Mouse (Mus musculus): ENCODE results near the gene Gm13889. TPM values are rescaled to one million over a fixed set of nuclear protein-coding genes. Genes with fewer than 3 reads are reported as not detected.

Gene Gm13889
- polyA plus RNA-seq, 1 experiment from 2014 or later, result 1.8 TPM

GRCm38 (mm10) chr2:93957785-93958175, 779 bp upstream of the Gm13889 start:
- H3K27me3 ChIP-seq, result peaks cover 62% of the 10 kb centered on the region
- H3K27ac ChIP-seq (replicated peaks), result no peak overlapping the region
- no peaks in the 10 kb centered on the region for H3K36me3 ChIP-seq (replicated peaks)
- H3K9ac ChIP-seq, result no peak overlapping the region
- H3K4me2 ChIP-seq, result no peak overlapping the region
- no peak for ATAC-seq (ENCODE audit: insufficient read depth)
- H3K9me3 ChIP-seq (replicated peaks), result no peaks in the 10 kb centered on the region
- H3K4me3 ChIP-seq (replicated peaks), result no peak overlapping the region
- WGBS (ENCODE audit: insufficient replicate concordance), result 52% methylated on average over 8 of the region's 8 CpGs
- peaks cover 7% of the 10 kb centered on the region; the same call in 1 of the 2 replicates for H3K4me1 ChIP-seq (replicated peaks)

- Histone ChIP-seq H3K27me3 (peaks cover 72% of the 10 kb centered on the region), H3K9ac (no peak overlapping the region), H3K9me3 (replicated peaks) (no peaks in the 10 kb centered on the region), H3K36me3 (replicated peaks) (no peaks in the 10 kb centered on the region), H3K4me2 (peak overlapping the region; percentile 63), H3K4me3 (replicated peaks) (peak overlapping the region; percentile 49), H3K27ac (replicated peaks) (no peak overlapping the region), H3K4me1 (replicated peaks) (peaks cover 7% of the 10 kb centered on the region; the same call in 1 of the 2 replicates)
- 1% methylated on average over 44 of the region's 44 CpGs for WGBS (ENCODE audit: insufficient replicate concordance)
- no peak for ATAC-seq (ENCODE audit: insufficient read depth)
Measured at GRCm38 (mm10) chr2:93956331-93956801, 635 bp downstream of the Gm13889 start.

DNA sequence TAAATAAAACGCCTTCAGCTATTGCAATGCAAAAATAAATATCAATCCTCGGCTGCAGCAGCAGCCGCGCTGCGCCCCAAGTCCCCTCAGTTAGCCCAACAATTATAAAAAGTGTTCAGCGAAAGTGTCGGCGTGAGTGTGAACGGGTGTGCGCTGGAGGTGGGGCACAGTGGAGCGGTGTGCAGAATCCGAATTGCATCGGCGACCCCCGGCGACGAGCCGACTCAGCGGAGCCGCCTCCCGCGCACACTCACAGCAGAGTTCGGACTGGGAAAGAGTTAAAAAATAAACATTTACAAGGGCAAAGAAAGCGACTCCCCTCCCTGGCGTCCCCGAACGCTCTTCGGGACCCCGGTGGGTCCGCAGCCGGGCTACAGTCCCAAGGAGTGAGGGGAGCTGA, 1.1 kb downstream of the Gm13889 start:
- Histone ChIP-seq H3K36me3 (replicated peaks) (no peaks in the 10 kb centered on the region), H3K9ac (no peak overlapping the region), H3K27ac (replicated peaks) (no peak overlapping the region), H3K4me3 (replicated peaks) (peak overlapping the region; percentile 49), H3K9me3 (replicated peaks) (no peaks in the 10 kb centered on the region), H3K27me3 (peaks cover 72% of the 10 kb centered on the region), H3K4me1 (replicated peaks) (peaks cover 7% of the 10 kb centered on the region; the same call in 1 of the 2 replicates), H3K4me2 (peak overlapping the region; percentile 63)
- WGBS (ENCODE audit: insufficient replicate concordance), result under 1% methylated on average over 31 of the region's 31 CpGs
- no peak for ATAC-seq (ENCODE audit: insufficient read depth)

- H3K9ac ChIP-seq, result no peak overlapping the region
- ATAC-seq (ENCODE audit: insufficient read depth), result no peak
Measured at GRCm38 (mm10) chr2:93954781-93955578, 2.0 kb downstream of the Gm13889 start.

DNA sequence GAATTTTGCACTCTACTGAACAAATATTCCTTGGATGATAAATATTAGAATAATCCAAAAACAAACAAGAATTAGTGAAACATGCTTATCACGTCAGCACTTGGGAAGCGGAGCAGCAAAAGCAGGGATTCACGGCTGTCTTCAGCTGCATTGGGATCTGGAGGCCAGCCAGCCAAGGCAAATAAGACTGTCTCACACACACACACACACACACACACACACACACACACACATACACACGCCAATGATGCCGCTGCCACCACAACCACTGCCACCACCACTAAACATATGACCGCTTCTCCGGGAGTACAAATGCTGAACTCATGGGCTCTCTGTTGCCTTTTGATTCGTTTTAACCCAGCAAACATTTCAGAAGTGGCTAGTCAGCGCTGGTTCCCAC, 3.3 kb downstream of the Gm13889 start:
- no peaks in the 10 kb centered on the region for H3K36me3 ChIP-seq (replicated peaks)
- H3K27ac ChIP-seq (replicated peaks), result no peak overlapping the region
- H3K27me3 ChIP-seq, result peaks cover 69% of the 10 kb centered on the region
- H3K9ac ChIP-seq, result no peak overlapping the region
- WGBS (ENCODE audit: insufficient replicate concordance), result 70% methylated on average over 9 of the region's 9 CpGs
- H3K4me1 ChIP-seq (replicated peaks), result peaks cover 7% of the 10 kb centered on the region; the same call in 1 of the 2 replicates
- H3K9me3 ChIP-seq (replicated peaks), result no peaks in the 10 kb centered on the region
- no peak overlapping the region for H3K4me2 ChIP-seq
- ATAC-seq (ENCODE audit: insufficient read depth), result no peak
- no peak overlapping the region for H3K4me3 ChIP-seq (replicated peaks)

More at GRCm38 (mm10) chr2:93954781-93955578, 2.0 kb downstream of the Gm13889 start:
- H3K4me2 ChIP-seq, result peak overlapping the region; percentile 63
- 1% methylated on average over 32 of the region's 32 CpGs for WGBS (ENCODE audit: insufficient replicate concordance)
- no peaks in the 10 kb centered on the region for H3K9me3 ChIP-seq (replicated peaks)
- H3K4me1 ChIP-seq (replicated peaks), result peaks cover 7% of the 10 kb centered on the region; the same call in 1 of the 2 replicates
- H3K4me3 ChIP-seq (replicated peaks), result peak overlapping the region; percentile 49
- no peaks in the 10 kb centered on the region for H3K36me3 ChIP-seq (replicated peaks)
- H3K27ac ChIP-seq (replicated peaks), result no peak overlapping the region
- H3K27me3 ChIP-seq, result peaks cover 72% of the 10 kb centered on the region

GRCm38 (mm10) chr2:93946976-93947375, 10.0 kb downstream of the Gm13889 start:
- ATAC-seq (ENCODE audit: insufficient read depth), result no peak
- no peaks in the 10 kb centered on the region for H3K36me3 ChIP-seq (replicated peaks)
- no peak overlapping the region for H3K27ac ChIP-seq (replicated peaks)
- H3K9ac ChIP-seq, result no peak overlapping the region
- peaks cover 12% of the 10 kb centered on the region for H3K27me3 ChIP-seq
- WGBS (ENCODE audit: insufficient replicate concordance), result 37% methylated on average over 5 of the region's 5 CpGs
- no peaks in the 10 kb centered on the region for H3K9me3 ChIP-seq (replicated peaks)
- H3K4me1 ChIP-seq (replicated peaks), result no peaks in the 10 kb centered on the region
- H3K4me2 ChIP-seq, result no peak overlapping the region
- no peak overlapping the region for H3K4me3 ChIP-seq (replicated peaks)

GRCm38 (mm10) chr2:93944855-93945254, 12.1 kb downstream of the Gm13889 start:
- no peak overlapping the region for H3K4me3 ChIP-seq (replicated peaks)
- no peaks in the 10 kb centered on the region for H3K4me1 ChIP-seq (replicated peaks)
- H3K4me2 ChIP-seq, result no peak overlapping the region
- H3K9ac ChIP-seq, result no peak overlapping the region
- ATAC-seq (ENCODE audit: insufficient read depth), result no peak
- no peak overlapping the region for H3K27ac ChIP-seq (replicated peaks)
- 85% methylated on average over 4 of the region's 4 CpGs for WGBS (ENCODE audit: insufficient replicate concordance)
- peaks cover 8% of the 10 kb centered on the region; the same call in 1 of the 2 replicates for H3K27me3 ChIP-seq
- no peaks in the 10 kb centered on the region for H3K9me3 ChIP-seq (replicated peaks)
- no peaks in the 10 kb centered on the region for H3K36me3 ChIP-seq (replicated peaks)

DNA sequence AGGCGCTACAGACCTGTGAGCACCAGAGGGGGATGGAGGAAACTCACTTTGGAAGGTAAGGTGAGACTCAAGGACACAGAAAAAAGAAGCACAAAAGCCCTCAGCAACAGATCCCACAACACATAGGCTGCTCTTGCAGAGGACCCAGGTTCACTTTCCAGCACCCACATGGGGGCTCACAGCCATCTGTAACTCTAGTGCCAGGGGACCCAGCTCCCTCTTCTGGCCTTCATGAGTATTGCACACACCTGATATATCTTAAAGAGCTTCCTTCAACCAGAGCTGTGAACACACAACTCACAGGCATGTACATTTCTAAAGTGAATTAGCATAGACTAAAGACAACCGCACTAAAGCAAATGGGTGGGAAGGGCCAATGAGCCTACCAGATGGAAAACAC, 12.9 kb downstream of the Gm13889 start:
- Histone ChIP-seq H3K9me3 (replicated peaks) (no peaks in the 10 kb centered on the region), H3K36me3 (replicated peaks) (no peaks in the 10 kb centered on the region), H3K4me1 (replicated peaks) (no peaks in the 10 kb centered on the region), H3K9ac (no peak overlapping the region), H3K4me2 (no peak overlapping the region), H3K27ac (replicated peaks) (no peak overlapping the region), H3K4me3 (replicated peaks) (no peak overlapping the region), H3K27me3 (peaks cover 8% of the 10 kb centered on the region; the same call in 1 of the 2 replicates)
- no peak for ATAC-seq (ENCODE audit: insufficient read depth)
- 63% methylated on average over 2 of the region's 2 CpGs for WGBS (ENCODE audit: insufficient replicate concordance)

DNA sequence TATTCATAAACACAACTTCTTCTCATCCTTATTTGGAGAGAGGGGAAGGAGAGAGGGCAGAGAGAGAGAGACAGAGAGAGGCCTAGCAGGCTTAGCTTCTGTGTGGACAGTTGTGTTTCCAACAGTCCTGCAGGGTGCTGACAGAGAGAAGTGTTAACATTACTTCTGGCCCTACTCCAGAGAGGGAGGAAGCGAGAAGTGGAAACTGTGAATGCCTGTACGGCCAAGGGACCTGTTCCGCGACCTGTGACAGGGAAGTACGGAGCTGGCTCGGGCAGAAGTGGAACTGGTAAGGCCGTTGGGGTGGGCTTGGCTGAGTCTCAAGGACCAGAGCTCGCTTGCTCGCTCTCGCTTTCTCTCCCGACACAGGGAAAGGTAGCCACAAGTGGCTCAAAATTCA, 15.3 kb downstream of the Gm13889 start:
- Histone ChIP-seq H3K4me1 (replicated peaks) (no peaks in the 10 kb centered on the region), H3K36me3 (replicated peaks) (no peaks in the 10 kb centered on the region), H3K27ac (replicated peaks) (no peak overlapping the region), H3K4me2 (no peak overlapping the region), H3K27me3 (peaks cover 8% of the 10 kb centered on the region; the same call in 1 of the 2 replicates), H3K9me3 (replicated peaks) (no peaks in the 10 kb centered on the region), H3K4me3 (replicated peaks) (no peak overlapping the region), H3K9ac (no peak overlapping the region)
- WGBS (ENCODE audit: insufficient replicate concordance), result 55% methylated on average over 11 of the region's 11 CpGs
- ATAC-seq (ENCODE audit: insufficient read depth), result no peak

GRCm38 (mm10) chr2:93938534-93938933, 18.5 kb downstream of the Gm13889 start:
- H3K4me1 ChIP-seq (replicated peaks), result no peaks in the 10 kb centered on the region
- no peak overlapping the region for H3K9ac ChIP-seq
- H3K4me2 ChIP-seq, result no peak overlapping the region
- H3K27ac ChIP-seq (replicated peaks), result no peak overlapping the region
- no peaks in the 10 kb centered on the region for H3K36me3 ChIP-seq (replicated peaks)
- ATAC-seq (ENCODE audit: insufficient read depth), result no peak
- H3K27me3 ChIP-seq, result no peaks in the 10 kb centered on the region
- H3K4me3 ChIP-seq (replicated peaks), result no peak overlapping the region
- WGBS (ENCODE audit: insufficient replicate concordance), result 8% methylated on average over 9 of the region's 9 CpGs
- H3K9me3 ChIP-seq (replicated peaks), result no peaks in the 10 kb centered on the region

DNA sequence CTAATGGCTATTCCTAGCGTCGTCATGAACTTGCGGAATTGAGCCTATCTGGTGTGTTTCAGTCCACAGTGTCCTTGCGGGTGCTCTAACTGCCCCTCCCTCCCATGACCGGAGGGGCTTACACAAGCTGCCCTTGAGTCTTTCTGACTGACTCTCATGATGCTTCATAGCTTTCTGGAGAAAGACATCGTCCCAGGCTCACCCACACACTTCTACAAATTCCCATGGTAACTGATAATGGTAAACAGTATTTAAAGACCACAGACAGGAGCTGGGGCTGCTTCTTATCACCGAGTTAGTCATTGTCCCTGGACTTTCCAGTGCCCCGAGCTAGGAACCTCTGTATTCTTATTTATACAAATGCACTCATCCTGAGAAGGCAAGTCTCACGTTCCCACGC, 28.1 kb downstream of the Gm13889 start:
- no peak overlapping the region for H3K27ac ChIP-seq (replicated peaks)
- no peak overlapping the region for H3K4me2 ChIP-seq
- no peak overlapping the region for H3K9ac ChIP-seq
- no peak for ATAC-seq (ENCODE audit: insufficient read depth)
- no peaks in the 10 kb centered on the region for H3K4me1 ChIP-seq (replicated peaks)
- no peaks in the 10 kb centered on the region for H3K36me3 ChIP-seq (replicated peaks)
- whole genome bisulfite sequencing (ENCODE audit: insufficient replicate concordance), result 62% methylated on average over 10 of the region's 10 CpGs
- no peaks in the 10 kb centered on the region for H3K9me3 ChIP-seq (replicated peaks)
- H3K4me3 ChIP-seq (replicated peaks), result no peak overlapping the region
- H3K27me3 ChIP-seq, result no peaks in the 10 kb centered on the region
